Mouse (Mus musculus): Measurements from ENCODE around the gene Rbm47. TPM values are rescaled to one million over a fixed set of nuclear protein-coding genes. Genes with fewer than 3 reads are reported as not detected.

Gene Rbm47
- polyA plus RNA-seq, 1 experiment from 2014 or later = 7.8 TPM

DNA sequence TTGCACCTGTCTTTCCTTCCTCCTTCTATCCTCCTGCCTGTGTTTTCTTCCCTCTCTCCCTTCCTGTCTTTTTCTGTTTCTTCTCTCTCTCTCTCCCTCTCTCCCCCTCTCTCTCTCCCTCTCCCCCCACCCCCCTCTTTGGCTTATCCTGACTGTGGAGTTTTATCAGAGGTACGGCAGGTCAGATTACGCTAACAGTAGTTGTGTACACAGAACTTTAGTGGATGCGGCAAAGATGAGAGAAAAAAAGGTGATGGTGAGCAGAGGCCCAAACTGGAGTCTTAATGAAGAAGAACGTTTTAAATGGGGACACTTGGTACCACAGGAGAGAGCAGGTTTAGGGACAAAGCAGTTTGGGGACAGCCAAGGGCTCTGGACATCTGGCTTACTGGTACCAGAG, 83.3 kb downstream of the Rbm47 start:
- H3K4me2 ChIP-seq = no peak overlapping the region
- no peaks in the 10 kb centered on the region for H3K36me3 ChIP-seq
- H3K4me1 ChIP-seq (replicated peaks) = no peaks in the 10 kb centered on the region
- H3K9ac ChIP-seq = no peak overlapping the region
- no peak overlapping the region for H3K4me3 ChIP-seq
- H3K27ac ChIP-seq = no peak overlapping the region
- H3K27me3 ChIP-seq = no peaks in the 10 kb centered on the region
- 85% methylated on average over 4 of the region's 4 CpGs for WGBS
- ATAC-seq (ENCODE audit: low FRiP score) = no peak
- no peaks in the 10 kb centered on the region for H3K9me3 ChIP-seq

DNA sequence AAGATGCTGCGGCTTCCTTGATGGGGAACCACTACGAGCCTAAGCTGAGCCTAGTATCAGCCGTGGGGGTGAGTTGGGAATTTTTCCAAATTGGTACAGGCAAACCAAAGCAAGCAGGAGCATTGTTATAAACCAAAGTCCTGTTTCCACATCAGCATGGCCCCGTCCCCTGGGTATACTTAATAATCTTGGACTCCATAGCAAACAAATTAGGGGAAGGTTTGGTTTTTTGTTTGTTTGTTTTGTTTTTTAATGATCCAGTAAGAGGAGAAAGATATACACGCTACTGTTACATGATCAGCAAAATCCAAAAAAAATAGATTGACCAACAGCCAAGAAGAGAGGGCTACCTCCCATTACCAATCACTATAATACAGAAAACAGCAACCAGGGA, 84.0 kb downstream of the Rbm47 start:
- no peaks in the 10 kb centered on the region for H3K9me3 ChIP-seq
- H3K4me2 ChIP-seq = no peak overlapping the region
- no peaks in the 10 kb centered on the region for H3K36me3 ChIP-seq
- H3K27ac ChIP-seq = no peak overlapping the region
- no peak for ATAC-seq (ENCODE audit: low FRiP score)
- H3K27me3 ChIP-seq = no peaks in the 10 kb centered on the region
- H3K4me1 ChIP-seq (replicated peaks) = no peaks in the 10 kb centered on the region
- no peak overlapping the region for H3K4me3 ChIP-seq
- H3K9ac ChIP-seq = no peak overlapping the region
- WGBS = 93% methylated on average over 5 of the region's 5 CpGs

DNA sequence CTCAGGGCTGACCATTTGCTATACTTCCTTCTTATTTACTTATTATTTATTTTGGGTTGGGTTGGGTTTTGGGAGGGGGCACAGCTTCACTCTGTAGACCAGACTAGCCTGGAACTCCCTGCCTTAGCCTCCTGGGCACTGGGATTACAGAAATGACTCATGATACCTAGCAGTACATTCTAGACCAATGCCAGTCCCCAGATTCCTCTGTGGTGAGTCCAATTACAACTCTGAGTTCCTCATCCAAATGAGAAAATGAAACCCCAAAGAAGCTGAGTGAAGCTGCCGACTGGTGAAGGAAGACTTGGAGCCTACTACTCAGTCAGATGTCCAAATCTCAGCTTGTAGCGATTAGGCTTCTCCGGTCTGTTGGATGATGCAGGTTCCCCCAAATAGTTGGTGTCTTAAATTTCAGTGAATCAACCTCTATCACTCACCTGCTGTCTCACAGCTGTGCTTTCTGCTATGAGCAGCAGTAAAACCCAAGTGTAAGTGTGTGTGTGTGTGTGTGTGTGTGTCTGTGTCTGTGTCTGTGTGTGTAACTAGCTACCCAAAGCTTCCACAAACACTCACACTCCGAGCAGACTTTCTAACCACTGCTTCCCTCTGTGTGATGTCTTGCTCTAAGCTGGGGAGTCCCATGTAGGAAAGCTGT, 84.5 kb downstream of the Rbm47 start:
- Histone ChIP-seq H3K4me3 (no peak overlapping the region), H3K27ac (no peak overlapping the region), H3K4me2 (no peak overlapping the region), H3K36me3 (no peaks in the 10 kb centered on the region), H3K4me1 (replicated peaks) (no peaks in the 10 kb centered on the region), H3K9me3 (no peaks in the 10 kb centered on the region), H3K9ac (no peak overlapping the region), H3K27me3 (no peaks in the 10 kb centered on the region)
- 90% methylated on average over 4 of the region's 4 CpGs for WGBS
- ATAC-seq (ENCODE audit: low FRiP score) = no peak

DNA sequence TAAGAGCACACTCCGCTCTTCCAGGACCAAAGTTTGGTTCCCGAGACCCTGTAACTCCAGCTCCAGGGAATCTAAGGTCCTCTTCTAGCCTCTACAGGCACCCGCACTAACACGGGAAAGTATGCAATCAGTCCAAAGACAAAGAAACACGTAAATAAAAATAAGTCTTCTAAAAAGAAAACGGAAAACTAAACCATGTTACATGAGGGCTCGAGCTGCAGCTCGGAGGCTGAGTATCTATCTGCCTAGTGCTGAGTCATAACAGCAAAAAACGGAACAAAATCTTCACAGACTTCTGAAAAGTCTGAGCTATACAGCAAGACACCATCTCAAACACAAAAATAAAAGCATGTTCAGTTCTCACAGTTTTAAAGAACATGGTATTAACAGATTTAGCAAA, 86.0 kb downstream of the Rbm47 start:
- no peak for ATAC-seq (ENCODE audit: low FRiP score)
- no peak overlapping the region for H3K27ac ChIP-seq
- H3K9me3 ChIP-seq = no peaks in the 10 kb centered on the region
- no peaks in the 10 kb centered on the region for H3K36me3 ChIP-seq
- no peak overlapping the region for H3K4me3 ChIP-seq
- no peaks in the 10 kb centered on the region for H3K4me1 ChIP-seq (replicated peaks)
- no peak overlapping the region for H3K4me2 ChIP-seq
- WGBS = 93% methylated on average over 9 of the region's 9 CpGs
- no peaks in the 10 kb centered on the region for H3K27me3 ChIP-seq
- no peak overlapping the region for H3K9ac ChIP-seq

DNA sequence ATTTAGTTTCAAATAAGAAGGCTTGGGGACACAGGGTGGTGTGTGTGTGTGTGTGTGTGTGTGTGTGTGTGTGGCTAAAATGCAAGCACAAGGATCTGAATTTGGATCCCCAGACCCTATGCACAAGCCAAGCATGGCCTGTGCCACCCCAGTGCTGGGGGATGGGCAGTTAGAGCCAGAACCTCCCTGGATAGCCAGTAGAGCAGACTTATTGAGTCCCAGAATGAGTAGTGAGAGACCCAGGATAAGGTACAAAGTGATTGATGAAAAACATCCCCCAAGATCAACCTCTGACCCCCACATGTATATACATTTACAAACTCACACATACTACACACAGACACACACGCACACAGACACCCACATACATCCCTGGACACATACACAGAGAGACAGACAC, 86.6 kb downstream of the Rbm47 start:
- no peaks in the 10 kb centered on the region for H3K36me3 ChIP-seq
- no peak overlapping the region for H3K4me2 ChIP-seq
- WGBS = 92% methylated on average over 1 of the region's 1 CpGs
- H3K4me3 ChIP-seq = no peak overlapping the region
- no peak overlapping the region for H3K9ac ChIP-seq
- no peaks in the 10 kb centered on the region for H3K4me1 ChIP-seq (replicated peaks)
- H3K27ac ChIP-seq = no peak overlapping the region
- H3K9me3 ChIP-seq = no peaks in the 10 kb centered on the region
- ATAC-seq (ENCODE audit: low FRiP score) = no peak
- no peaks in the 10 kb centered on the region for H3K27me3 ChIP-seq

DNA sequence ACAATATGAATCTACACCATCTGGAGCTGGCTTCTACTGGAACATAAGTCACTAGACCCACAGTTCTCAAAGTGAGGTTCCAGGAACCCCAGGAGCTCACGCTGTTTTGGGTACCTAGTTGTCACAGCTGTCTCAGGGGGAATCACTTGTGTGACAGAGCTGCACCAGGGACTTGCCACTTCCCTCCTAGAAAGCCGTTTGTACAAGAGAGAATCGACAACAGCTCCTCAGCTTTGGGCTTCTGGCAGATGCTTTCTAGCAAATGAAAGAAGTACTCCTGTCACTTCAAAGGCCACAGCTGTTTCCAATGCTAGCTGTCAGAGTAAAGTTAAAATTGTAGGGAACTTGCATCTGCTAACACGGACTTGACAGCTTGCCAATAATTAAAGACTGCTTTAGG, 87.4 kb downstream of the Rbm47 start:
- H3K27ac ChIP-seq = no peak overlapping the region
- WGBS = 67% methylated on average over 4 of the region's 4 CpGs
- H3K4me2 ChIP-seq = no peak overlapping the region
- H3K9ac ChIP-seq = no peak overlapping the region
- ATAC-seq (ENCODE audit: low FRiP score) = no peak
- H3K4me3 ChIP-seq = no peak overlapping the region
- H3K9me3 ChIP-seq = no peaks in the 10 kb centered on the region
- H3K27me3 ChIP-seq = no peaks in the 10 kb centered on the region
- H3K4me1 ChIP-seq (replicated peaks) = no peaks in the 10 kb centered on the region
- H3K36me3 ChIP-seq = no peaks in the 10 kb centered on the region

DNA sequence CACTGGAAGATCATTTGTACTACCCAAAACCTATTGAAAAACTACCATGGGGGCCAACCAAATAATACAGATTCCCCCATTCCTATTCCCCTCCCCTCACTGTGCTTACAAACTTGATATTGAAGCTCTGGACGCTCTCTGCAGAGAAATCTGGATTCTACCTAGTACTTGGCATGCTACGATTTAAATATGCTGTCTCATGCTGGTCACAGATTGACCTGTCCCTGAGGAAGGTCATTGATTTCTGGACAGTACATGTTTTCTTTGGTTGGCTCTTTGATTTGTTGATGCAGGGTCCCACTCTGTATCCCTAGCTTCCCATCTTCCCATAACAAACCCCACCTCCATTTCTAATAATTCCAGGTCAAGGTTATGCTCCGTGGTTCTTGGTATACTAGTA, 88.4 kb downstream of the Rbm47 start:
- H3K4me3 ChIP-seq = no peak overlapping the region
- no peaks in the 10 kb centered on the region for H3K4me1 ChIP-seq (replicated peaks)
- WGBS = 94% methylated on average over 3 of the region's 3 CpGs
- H3K36me3 ChIP-seq = no peaks in the 10 kb centered on the region
- no peak overlapping the region for H3K9ac ChIP-seq
- no peaks in the 10 kb centered on the region for H3K27me3 ChIP-seq
- no peak overlapping the region for H3K27ac ChIP-seq
- H3K9me3 ChIP-seq = no peaks in the 10 kb centered on the region
- H3K4me2 ChIP-seq = no peak overlapping the region
- ATAC-seq (ENCODE audit: low FRiP score) = no peak

DNA sequence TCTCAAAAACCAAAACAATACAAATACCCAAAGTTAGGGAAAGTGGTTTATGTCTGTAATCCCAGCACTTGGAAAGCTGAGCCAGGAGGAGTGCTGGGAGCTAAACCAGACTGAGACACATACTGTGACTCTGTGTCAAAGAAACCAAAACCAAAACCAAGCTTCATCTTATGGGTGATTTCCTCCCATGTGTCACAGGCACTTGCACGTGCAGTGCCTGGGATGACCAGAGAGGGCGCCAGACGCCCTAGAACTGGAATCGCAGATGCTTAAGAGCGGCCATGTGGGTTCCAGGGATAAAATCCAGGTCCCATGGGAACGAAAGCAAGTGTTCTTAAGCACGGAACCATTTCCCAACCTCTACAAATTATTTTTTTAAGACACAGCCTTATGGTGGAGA, 89.6 kb downstream of the Rbm47 start:
- Histone ChIP-seq H3K4me3 (no peak overlapping the region), H3K9ac (no peak overlapping the region)
- WGBS = 37% methylated on average over 7 of the region's 7 CpGs

DNA sequence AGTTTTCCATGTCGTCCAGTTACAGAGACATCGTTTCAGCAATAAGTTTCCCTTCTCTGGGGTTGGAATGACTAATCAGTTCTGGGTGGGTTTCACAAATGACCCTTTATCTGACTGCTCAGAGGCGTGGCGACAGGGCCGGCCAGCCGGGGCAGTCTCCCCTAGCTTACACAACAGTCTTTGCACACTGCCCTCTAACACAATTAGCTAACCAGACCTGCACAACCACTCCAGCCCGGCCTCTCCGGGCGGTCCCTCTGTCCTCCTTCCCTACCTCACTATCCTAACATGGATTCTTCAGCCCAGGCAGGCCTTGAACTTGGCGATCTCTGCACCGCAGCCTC, 90.7 kb downstream of the Rbm47 start:
- Histone ChIP-seq H3K27me3 (no peaks in the 10 kb centered on the region), H3K9ac (no peak overlapping the region)

More for the DNA sequence above, 89.6 kb downstream of the Rbm47 start:
- Histone ChIP-seq H3K4me1 (replicated peaks) (no peaks in the 10 kb centered on the region), H3K27ac (no peak overlapping the region), H3K9me3 (no peaks in the 10 kb centered on the region), H3K27me3 (no peaks in the 10 kb centered on the region), H3K36me3 (no peaks in the 10 kb centered on the region), H3K4me2 (no peak overlapping the region)
- no peak for ATAC-seq (ENCODE audit: low FRiP score)

DNA sequence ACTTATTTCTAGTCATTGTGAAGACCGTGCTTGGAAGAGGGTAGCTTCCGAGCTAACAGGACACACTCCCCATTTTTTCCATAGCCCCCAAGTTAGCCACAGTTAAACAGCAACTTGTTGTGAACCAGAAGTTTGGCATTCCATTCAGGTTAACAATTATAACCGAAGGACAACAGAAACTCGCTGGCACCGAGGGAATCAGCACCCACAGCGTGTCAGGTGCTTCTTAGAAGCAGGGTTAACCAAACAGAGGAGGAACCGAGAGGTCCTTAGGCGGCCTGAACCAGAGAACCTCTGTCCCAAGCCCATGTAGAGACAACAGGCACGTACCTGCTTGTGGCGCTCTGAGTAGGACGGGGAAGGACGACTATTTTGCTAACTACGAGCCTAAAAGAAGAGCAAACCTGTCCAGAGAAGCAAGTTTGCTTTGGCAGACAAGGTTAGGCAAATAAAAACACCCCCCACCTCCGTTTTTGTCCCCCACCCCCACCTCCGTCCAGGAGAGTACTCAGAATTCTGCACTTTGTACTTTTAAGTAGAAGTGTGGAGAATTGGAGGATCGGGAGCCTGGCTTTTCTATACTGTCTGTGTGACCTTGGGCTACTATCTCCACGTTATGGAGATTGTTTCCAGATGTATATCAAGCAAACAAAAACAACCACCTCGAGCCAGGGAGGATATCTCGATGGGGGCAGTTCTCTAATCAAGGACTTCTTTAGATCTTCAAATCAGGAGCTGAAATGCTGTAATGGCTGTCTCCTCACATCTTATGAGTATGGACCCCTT, 91.3 kb downstream of the Rbm47 start:
- ATAC-seq (ENCODE audit: low FRiP score) = no peak
- no peak overlapping the region for H3K27ac ChIP-seq
- no peaks in the 10 kb centered on the region for H3K9me3 ChIP-seq
- no peak overlapping the region for H3K4me2 ChIP-seq
- no peak overlapping the region for H3K9ac ChIP-seq
- H3K36me3 ChIP-seq = no peaks in the 10 kb centered on the region
- WGBS = 83% methylated on average over 19 of the region's 19 CpGs
- H3K4me1 ChIP-seq (replicated peaks) = no peaks in the 10 kb centered on the region
- H3K4me3 ChIP-seq = no peak overlapping the region
- H3K27me3 ChIP-seq = no peaks in the 10 kb centered on the region

More for the DNA sequence above, 90.7 kb downstream of the Rbm47 start:
- no peaks in the 10 kb centered on the region for H3K36me3 ChIP-seq
- ATAC-seq (ENCODE audit: low FRiP score) = no peak
- no peak overlapping the region for H3K27ac ChIP-seq
- H3K4me1 ChIP-seq (replicated peaks) = no peaks in the 10 kb centered on the region
- H3K9me3 ChIP-seq = no peaks in the 10 kb centered on the region
- WGBS = 75% methylated on average over 11 of the region's 11 CpGs
- no peak overlapping the region for H3K4me2 ChIP-seq
- H3K4me3 ChIP-seq = no peak overlapping the region

DNA sequence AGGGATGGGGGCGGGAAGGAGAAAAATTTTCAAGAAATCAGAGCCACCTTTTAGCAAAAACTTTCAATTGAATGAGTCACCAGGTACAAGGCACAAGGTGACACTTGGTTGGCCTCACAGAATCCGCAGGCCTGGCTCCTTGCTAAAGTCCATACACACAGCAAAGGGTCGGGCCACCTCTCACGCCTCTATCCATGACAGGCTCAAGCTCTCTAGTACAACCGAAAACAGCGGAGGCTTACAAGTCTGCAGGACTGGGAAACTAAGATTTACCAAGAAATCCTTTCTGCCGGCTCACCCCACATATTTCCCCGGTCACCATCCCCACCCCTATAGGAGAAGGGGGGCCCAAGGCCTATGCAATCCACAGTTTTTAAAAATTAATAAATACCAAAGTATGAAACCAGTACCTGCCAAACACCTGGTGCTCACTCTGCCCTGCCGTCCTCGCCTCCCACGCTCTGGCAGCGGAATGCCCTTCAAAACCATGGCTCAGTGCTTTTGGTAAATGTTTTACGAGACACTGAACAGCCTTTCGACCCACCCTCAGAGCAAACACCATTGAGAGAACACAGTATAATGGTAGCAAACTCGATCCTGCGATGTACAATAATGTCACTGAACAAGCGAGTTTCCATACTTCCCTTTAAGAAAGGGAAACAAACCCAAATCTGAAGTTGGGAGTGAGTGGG, 92.2 kb downstream of the Rbm47 start:
- Histone ChIP-seq H3K27me3 (no peaks in the 10 kb centered on the region), H3K4me3 (no peak overlapping the region), H3K9ac (no peak overlapping the region), H3K4me2 (no peak overlapping the region), H3K36me3 (no peaks in the 10 kb centered on the region), H3K4me1 (replicated peaks) (no peaks in the 10 kb centered on the region), H3K9me3 (no peaks in the 10 kb centered on the region), H3K27ac (no peak overlapping the region)
- ATAC-seq (ENCODE audit: low FRiP score) = no peak
- WGBS = 85% methylated on average over 17 of the region's 17 CpGs

DNA sequence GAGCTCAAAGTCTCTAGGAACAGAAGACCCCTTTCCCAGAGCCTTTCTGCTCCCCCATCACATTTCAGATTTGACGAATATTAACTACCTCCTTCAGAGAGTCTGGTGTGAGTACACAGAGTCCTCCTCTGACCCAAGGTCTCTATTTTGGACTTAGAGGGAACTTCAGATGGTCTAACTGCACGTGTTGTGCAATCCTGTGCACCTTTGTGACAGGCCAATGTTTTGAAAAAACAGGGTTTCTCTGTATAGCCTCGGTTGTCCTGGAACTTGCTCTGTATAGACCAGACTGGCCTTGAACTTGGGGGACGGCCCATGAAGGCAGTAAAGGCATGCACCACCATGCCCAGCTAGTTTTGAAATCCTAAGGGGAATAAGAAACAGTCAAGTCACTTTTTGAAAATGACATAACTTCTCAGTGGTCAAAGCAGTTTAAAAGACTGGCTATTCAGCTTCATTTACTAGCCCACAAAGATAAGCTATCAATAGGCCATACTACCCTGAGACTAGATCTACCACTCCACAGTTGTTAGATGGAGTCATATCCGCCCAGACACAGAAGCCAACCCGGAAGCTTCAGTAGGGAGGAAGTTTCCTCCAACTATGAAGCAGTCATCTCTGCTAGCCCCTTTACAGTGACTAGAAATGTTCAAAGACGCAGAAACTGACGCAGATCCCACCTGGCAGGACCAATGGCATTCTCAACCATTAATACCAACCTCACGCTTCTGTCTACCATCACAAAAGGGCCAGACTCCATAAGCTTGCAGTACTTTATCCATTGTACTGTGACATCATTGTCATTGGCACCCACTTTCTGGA, 93.3 kb downstream of the Rbm47 start:
- no peak overlapping the region for H3K4me3 ChIP-seq

More for the DNA sequence above, 93.3 kb downstream of the Rbm47 start:
- Histone ChIP-seq H3K9ac (no peak overlapping the region), H3K36me3 (no peaks in the 10 kb centered on the region), H3K4me1 (replicated peaks) (no peaks in the 10 kb centered on the region), H3K4me2 (no peak overlapping the region), H3K27me3 (no peaks in the 10 kb centered on the region), H3K9me3 (no peaks in the 10 kb centered on the region), H3K27ac (no peak overlapping the region)
- ATAC-seq (ENCODE audit: low FRiP score) = no peak
- whole genome bisulfite sequencing = 89% methylated on average over 9 of the region's 9 CpGs
